ENCODE assay signal across 15 mouse cellular contexts in the genomic region with DNA sequence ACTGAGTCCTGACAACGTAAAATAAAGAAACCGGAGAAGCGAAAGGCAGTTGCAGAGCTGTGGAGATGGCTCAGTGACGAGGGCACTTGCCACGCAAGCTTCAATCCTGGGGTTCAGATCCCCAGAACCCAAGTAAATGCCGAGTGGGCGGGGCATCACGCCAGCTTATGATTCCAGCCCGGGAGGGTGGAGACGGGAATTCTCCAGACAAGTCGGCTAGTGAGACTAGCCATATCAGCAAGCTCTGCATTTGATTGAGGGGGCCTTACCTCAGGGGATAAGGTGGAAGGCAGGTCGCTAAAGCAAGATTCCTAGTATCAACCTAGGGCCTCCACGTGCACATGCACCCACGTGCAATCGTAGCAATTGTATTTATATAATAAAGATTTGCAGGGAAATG.
"Had no signal": no experiment of that assay in that cellular context is flagged by ENCODE, and none has a peak within 500 bp of the region (broad histone marks: within the 10 kb centered on the region; RNA-seq: fewer than 3 reads in every experiment).

No protein-coding gene starts in this region.

- H3K4me1 ChIP-seq: liver, embryonic 13.5 days; midbrain, embryonic 12.5 days; midbrain, embryonic 15.5 days; neural tube, embryonic 12.5 days; neural tube, embryonic 15.5 days had no signal

- H3K36me3 ChIP-seq: liver, embryonic 13.5 days; midbrain, embryonic 12.5 days; midbrain, embryonic 15.5 days; neural tube, embryonic 12.5 days; neural tube, embryonic 15.5 days had no signal

- H3K27me3 ChIP-seq: liver, embryonic 13.5 days; midbrain, embryonic 12.5 days; midbrain, embryonic 15.5 days; neural tube, embryonic 12.5 days; neural tube, embryonic 15.5 days had no signal

- H3K27ac ChIP-seq: layer of hippocampus, adult 2 months; liver, embryonic 13.5 days; macrophage; midbrain, embryonic 12.5 days; midbrain, embryonic 15.5 days; neural tube, embryonic 12.5 days; neural tube, embryonic 15.5 days had no signal

- DNase-seq: kidney, adult 18-20 months; kidney, adult 9 months; kidney, postnatal 25 days; layer of hippocampus, adult 9-11 months; liver, embryonic 13.5 days; lung, adult 2 months; lung, postnatal 14 days; retina, postnatal 1 day; thymus, postnatal 25 days had no signal

- H3K4me3 ChIP-seq: layer of hippocampus, adult 2 months; liver, embryonic 13.5 days; midbrain, embryonic 12.5 days; midbrain, embryonic 15.5 days; neural tube, embryonic 12.5 days; neural tube, embryonic 15.5 days had no signal
